Mouse (Mus musculus): Measurements from ENCODE around the gene Nvl.
A peak's percentile ranks its signal among the peaks of the same experiment; 100 is the strongest.

The Nvl gene

GRCm38 (mm10) chr1:181064648-181065047 lies 79.4 kb downstream of the Nvl start:
- DNase-seq, result peak; percentile 16 to 17

- DNase-seq, result peak; percentile 57
These were observed 80.0 kb downstream of the Nvl start for GRCm38 (mm10) chr1:181063991-181064390.

GRCm38 (mm10) chr1:181061784-181062485 lies 82.1 kb downstream of the Nvl start:
- DNase-seq, result no peak

- DNase-seq, result no peak
These were observed 91.1 kb downstream of the Nvl start for GRCm38 (mm10) chr1:181052898-181053297.

GRCm38 (mm10) chr1:181050937-181051336 lies 93.1 kb downstream of the Nvl start, which contains the start of gene 9130409I23Rik:
Gene 9130409I23Rik (plus strand): TSS chr1:181051237.
- no peak for DNase-seq

GRCm38 (mm10) chr1:181049328-181049842 lies 94.6 kb downstream of the Nvl start:
- no peak for DNase-seq

- DNase-seq, result no peak
These were observed 96.5 kb downstream of the Nvl start for GRCm38 (mm10) chr1:181047520-181047919.

- DNase-seq, result peak in 1 of 2 experiments; percentile 44
These were observed 104.4 kb downstream of the Nvl start for GRCm38 (mm10) chr1:181039652-181040051.

GRCm38 (mm10) chr1:181037623-181038022 lies 106.4 kb downstream of the Nvl start:
- no peak for DNase-seq

All from cerebellum, postnatal 36 days (tissue).